ENCODE assay signal across 16 mouse cellular contexts in the genomic region with DNA sequence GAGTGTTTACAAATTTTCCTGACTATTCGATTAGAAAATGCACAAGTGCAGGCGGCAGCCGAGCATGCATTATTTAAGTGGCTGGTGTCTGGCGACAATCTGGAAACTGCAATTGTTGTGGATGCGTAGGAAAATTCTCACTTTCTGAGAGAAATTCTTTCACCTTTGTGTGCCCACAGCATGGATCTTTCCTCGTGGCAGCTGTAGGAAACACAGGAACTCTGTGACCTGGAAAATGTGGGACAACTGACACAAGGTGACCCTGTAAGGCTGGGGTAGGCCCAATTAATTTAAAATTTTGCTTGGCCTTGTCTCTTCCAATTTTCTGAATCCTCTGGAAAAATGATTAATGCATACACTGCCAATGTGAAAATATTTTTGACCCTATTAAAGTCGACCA.
A peak's percentile ranks its signal among the peaks of the same experiment; 100 is the strongest.
DNase-seq lines count a peak whose midpoint lies in the region; ATAC-seq lines count a peak whose summit lies in the region.
"Had no signal": no experiment of that assay in that cellular context is flagged by ENCODE, and none has a peak within 500 bp of the region (broad histone marks: within the 10 kb centered on the region; RNA-seq: fewer than 3 reads in every experiment).

No protein-coding gene starts in this region.

- DNase-seq in midbrain, embryonic 11.5 days (ENCODE audit: low spot score, missing footprints) = no peak
- peak; percentile 59 for DNase-seq in forebrain, embryonic 14.5 days (ENCODE audit: low spot score)
- DNase-seq in left cerebral cortex, postnatal 36 days (ENCODE audit: low spot score in 2 of 2) = no peak
- DNase-seq in cerebellum, adult 9-10 months = no peak
- DNase-seq: adrenal gland, adult 2 months; cerebellum, postnatal 10 days; kidney, adult 11 months; kidney, postnatal 10 days; layer of hippocampus, postnatal 36 days; right cerebral cortex, adult 18-20 months had no signal

- H3K27me3 ChIP-seq in midbrain, embryonic 12.5 days = no peaks in the 10 kb centered on the region
- no peaks in the 10 kb centered on the region for H3K27me3 ChIP-seq in midbrain, embryonic 11.5 days (ENCODE audit: control insufficient read depth, insufficient read depth, low read length)
- H3K27me3 ChIP-seq in forebrain, embryonic 14.5 days (replicated peaks; ENCODE audit: control insufficient read depth, insufficient read depth, low read length) = no peaks in the 10 kb centered on the region
- H3K27me3 ChIP-seq in midbrain, embryonic 15.5 days (replicated peaks) = no peaks in the 10 kb centered on the region
- H3K27me3 ChIP-seq: hindbrain, embryonic 15.5 days; liver, embryonic 15.5 days had no signal

- 0 out of 2 replicates have a peak, but pooled peaks cover 8% of the 10 kb centered on the region for H3K4me1 ChIP-seq in midbrain, embryonic 12.5 days
- H3K4me1 ChIP-seq in midbrain, embryonic 11.5 days (ENCODE audit: control insufficient read depth, insufficient read depth, low read length) = peaks cover 2% of the 10 kb centered on the region; the same call in 1 of the 2 replicates
- peaks cover 9% of the 10 kb centered on the region; the same call in 1 of the 2 replicates for H3K4me1 ChIP-seq in forebrain, embryonic 14.5 days (ENCODE audit: control insufficient read depth, insufficient read depth, low read length)
- H3K4me1 ChIP-seq in midbrain, embryonic 15.5 days = no peaks in the 10 kb centered on the region
- H3K4me1 ChIP-seq: liver, embryonic 15.5 days had no signal

- H3K27ac ChIP-seq in midbrain, embryonic 12.5 days (replicated peaks) = 0 out of 2 replicates have a peak overlapping the region, but pooled peaks have one; percentile 20
- no peak overlapping the region for H3K27ac ChIP-seq in midbrain, embryonic 11.5 days (ENCODE audit: low read depth, low read length)
- H3K27ac ChIP-seq in forebrain, embryonic 14.5 days (ENCODE audit: low read depth, low read length) = no peak overlapping the region
- no peak overlapping the region for H3K27ac ChIP-seq in midbrain, embryonic 15.5 days
- H3K27ac ChIP-seq: hindbrain, embryonic 15.5 days; liver, embryonic 15.5 days; macrophage had no signal

- no peak overlapping the region for H3K4me2 ChIP-seq in midbrain, embryonic 12.5 days (replicated peaks)
- no peak overlapping the region for H3K4me2 ChIP-seq in midbrain, embryonic 11.5 days
- H3K4me2 ChIP-seq in forebrain, embryonic 14.5 days (ENCODE audit: low read length) = no peak overlapping the region
- no peak overlapping the region for H3K4me2 ChIP-seq in midbrain, embryonic 15.5 days
- H3K4me2 ChIP-seq: hindbrain, embryonic 15.5 days; liver, embryonic 15.5 days had no signal

- intact Hi-C loops in left cerebral cortex, postnatal 36 days (cut with DNase I) = no loop called here

- ATAC-seq in midbrain, embryonic 12.5 days (ENCODE audit: low FRiP score, low read depth) = no peak
- ATAC-seq in midbrain, embryonic 11.5 days (ENCODE audit: low FRiP score) = no peak
- ATAC-seq in forebrain, embryonic 14.5 days = peak; percentile 44; the same call in 1 of the 2 replicates
- ATAC-seq in midbrain, embryonic 15.5 days (replicated peaks) = peak; percentile 63; the same call in 1 of the 2 replicates
- ATAC-seq in erythroid progenitor cell, adult 5-6 weeks (replicated peaks; ENCODE audit: low FRiP score, poor library complexity, severe bottlenecking) = no peak

- WGBS in midbrain, embryonic 12.5 days = 35% methylated on average over 7 of the region's 7 CpGs
- 47% methylated on average over 7 of the region's 7 CpGs for WGBS in midbrain, embryonic 11.5 days
- 18% methylated on average over 7 of the region's 7 CpGs for WGBS in forebrain, embryonic 14.5 days
- WGBS in midbrain, embryonic 15.5 days = 32% methylated on average over 7 of the region's 7 CpGs

- H3K9me3 ChIP-seq in midbrain, embryonic 12.5 days = no peaks in the 10 kb centered on the region
- no peaks in the 10 kb centered on the region for H3K9me3 ChIP-seq in midbrain, embryonic 11.5 days (ENCODE audit: control insufficient read depth, low read length)
- no peaks in the 10 kb centered on the region for H3K9me3 ChIP-seq in forebrain, embryonic 14.5 days (replicated peaks; ENCODE audit: control insufficient read depth, low read length)
- H3K9me3 ChIP-seq in midbrain, embryonic 15.5 days = no peaks in the 10 kb centered on the region
- H3K9me3 ChIP-seq: hindbrain, embryonic 15.5 days; liver, embryonic 15.5 days had no signal

- H3K4me3 ChIP-seq in midbrain, embryonic 12.5 days = no peak overlapping the region
- H3K4me3 ChIP-seq in midbrain, embryonic 11.5 days (ENCODE audit: low read depth, low read length) = no peak overlapping the region
- H3K4me3 ChIP-seq in forebrain, embryonic 14.5 days (ENCODE audit: low read depth, low read length) = no peak overlapping the region
- no peak overlapping the region for H3K4me3 ChIP-seq in midbrain, embryonic 15.5 days
- H3K4me3 ChIP-seq: hindbrain, embryonic 15.5 days; liver, embryonic 15.5 days had no signal

- H3K9ac ChIP-seq in midbrain, embryonic 12.5 days (replicated peaks) = no peak overlapping the region
- no peak overlapping the region for H3K9ac ChIP-seq in midbrain, embryonic 11.5 days (ENCODE audit: low read length)
- no peak overlapping the region for H3K9ac ChIP-seq in forebrain, embryonic 14.5 days (ENCODE audit: low read length)
- H3K9ac ChIP-seq in midbrain, embryonic 15.5 days = no peak overlapping the region
- H3K9ac ChIP-seq: hindbrain, embryonic 15.5 days; liver, embryonic 15.5 days had no signal

- no peaks in the 10 kb centered on the region for H3K36me3 ChIP-seq in midbrain, embryonic 12.5 days
- no peaks in the 10 kb centered on the region for H3K36me3 ChIP-seq in midbrain, embryonic 11.5 days (ENCODE audit: control insufficient read depth, insufficient read depth, low read length)
- no peaks in the 10 kb centered on the region for H3K36me3 ChIP-seq in forebrain, embryonic 14.5 days (ENCODE audit: control insufficient read depth, insufficient read depth, low read length)
- H3K36me3 ChIP-seq in midbrain, embryonic 15.5 days (replicated peaks) = no peaks in the 10 kb centered on the region
- H3K36me3 ChIP-seq: hindbrain, embryonic 15.5 days; liver, embryonic 15.5 days had no signal

Comparison
In these comparisons a context has a peak if more than half of its experiments do, and no peak if none do; other contexts are left out.
1. ATAC-seq: peak in forebrain, embryonic 14.5 days (single experiment) and midbrain, embryonic 15.5 days (single experiment); none in midbrain, embryonic 12.5 days (single experiment), midbrain, embryonic 11.5 days (single experiment) and erythroid progenitor cell, adult 5-6 weeks (single experiment).